Mouse (Mus musculus) cerebellum, postnatal 14 days (tissue): ENCODE measurements around the gene Acss1.

Experiments
- DNase-seq, 2 experiments: peaks; one replicate each; pipeline ENCODE4 v3.0.0; 2021; ENCODE audit warnings: mixed read lengths in 2 of 2

Gene Acss1

DNA sequence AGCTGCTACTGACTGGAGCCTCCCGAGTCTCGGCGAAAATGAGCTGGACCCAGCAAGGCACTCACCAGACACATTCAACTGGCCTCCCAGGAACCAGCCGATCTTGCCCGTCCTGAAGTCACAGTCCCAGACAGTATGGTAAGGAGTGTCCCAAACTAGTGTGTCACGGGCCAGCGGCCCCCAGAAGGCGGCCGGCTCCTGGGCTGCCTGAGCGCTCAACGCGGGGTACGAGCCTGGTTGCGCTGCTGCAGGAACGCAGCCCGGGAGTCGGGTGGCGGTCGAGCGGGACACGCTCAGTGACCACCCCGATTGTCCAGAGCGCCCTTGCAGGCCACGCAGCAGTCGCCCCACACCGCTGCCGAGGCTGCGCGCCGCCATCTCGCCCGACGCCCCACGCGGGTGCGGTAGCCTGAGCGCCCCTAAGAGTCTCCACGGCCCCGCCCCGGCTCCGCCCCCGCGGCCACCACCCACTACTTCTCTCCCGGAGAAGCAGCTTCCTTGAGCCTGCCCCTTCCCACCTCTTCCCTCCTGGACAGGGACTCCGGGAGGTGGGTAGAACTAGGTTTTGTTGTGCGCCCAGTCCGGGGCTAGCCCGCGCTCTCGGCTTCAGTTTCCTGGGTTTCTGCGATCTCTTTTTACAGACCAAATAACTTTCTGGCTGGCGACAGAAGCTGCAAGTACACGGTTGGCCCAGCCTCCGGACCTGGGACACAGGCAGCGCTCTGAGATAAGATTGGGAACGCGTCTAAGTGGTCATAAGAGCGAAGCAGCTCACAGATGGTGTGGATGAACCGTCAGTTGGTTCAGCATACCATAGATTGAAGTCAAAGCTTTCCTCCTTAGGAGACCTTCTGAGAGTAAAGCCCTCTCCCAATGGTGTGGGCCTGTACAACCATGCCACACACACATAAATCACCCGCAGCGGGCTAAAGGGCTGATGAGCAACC is at the start of gene Acss1:
TSS of gene Acss1 (minus strand) at position 681 of the 947 bp plus-strand sequence.
- no peak for DNase-seq

DNA sequence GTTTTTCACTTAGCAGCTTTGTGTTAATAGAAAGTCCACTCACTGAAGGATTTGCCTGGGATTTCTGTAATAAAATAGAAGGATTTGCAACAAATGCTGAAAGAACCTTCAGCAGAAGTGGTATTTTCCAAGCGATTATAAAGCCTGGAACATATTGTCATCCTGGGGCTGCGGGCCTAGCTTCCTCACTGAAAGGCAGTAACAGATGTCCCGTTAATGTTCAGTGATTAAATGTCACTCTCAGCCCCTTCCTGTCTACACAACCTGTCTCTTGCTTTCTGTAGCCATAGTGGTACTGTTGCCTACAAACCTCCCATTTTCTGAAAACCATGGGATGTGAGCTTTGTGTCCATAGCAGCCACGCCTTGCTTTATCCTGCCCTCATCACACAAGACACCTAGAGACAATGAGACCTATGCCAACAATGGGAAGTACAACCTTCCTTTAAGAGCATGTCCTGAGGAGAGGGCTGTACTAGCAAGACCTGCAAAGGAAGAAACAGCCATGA is 43.9 kb upstream of the Acss1 start:
- no peak for DNase-seq

DNA sequence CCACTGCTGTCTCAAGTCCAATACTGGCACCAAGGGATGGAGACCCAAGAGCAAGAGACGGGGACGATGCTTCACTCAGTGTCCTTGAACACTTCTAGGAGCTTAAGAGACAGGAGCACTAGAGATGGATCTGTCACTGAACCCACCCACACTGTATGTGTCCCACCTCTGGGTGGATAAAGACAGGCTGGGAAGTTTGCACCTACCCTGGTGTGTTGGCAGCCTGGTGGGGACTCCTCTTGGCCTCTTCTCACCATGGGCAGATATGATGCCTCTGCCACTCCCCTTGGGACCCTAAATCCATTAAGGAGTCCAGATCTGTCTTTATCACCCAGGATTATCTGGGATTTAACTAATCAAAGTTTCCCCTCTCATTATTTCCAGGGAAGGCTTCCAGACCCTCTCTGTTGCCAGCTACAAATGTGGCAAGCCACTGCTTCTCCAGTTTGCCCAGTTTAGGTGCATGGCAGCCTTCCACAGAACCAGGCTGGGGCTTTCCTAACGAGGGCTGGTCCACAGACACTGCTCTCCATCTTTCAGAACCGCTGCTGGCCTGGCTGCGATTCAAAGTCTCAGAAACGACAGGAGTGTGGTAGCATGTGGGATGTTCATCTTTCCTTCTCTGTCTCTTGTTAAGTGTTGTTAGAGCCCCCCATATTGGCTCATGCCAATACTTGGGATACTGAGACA is 23.3 kb upstream of the Acss1 start:
- DNase-seq = no peak

GRCm38 (mm10) chr2:150690216-150690615 is 21.9 kb upstream of the Acss1 start:
- no peak for DNase-seq

DNA sequence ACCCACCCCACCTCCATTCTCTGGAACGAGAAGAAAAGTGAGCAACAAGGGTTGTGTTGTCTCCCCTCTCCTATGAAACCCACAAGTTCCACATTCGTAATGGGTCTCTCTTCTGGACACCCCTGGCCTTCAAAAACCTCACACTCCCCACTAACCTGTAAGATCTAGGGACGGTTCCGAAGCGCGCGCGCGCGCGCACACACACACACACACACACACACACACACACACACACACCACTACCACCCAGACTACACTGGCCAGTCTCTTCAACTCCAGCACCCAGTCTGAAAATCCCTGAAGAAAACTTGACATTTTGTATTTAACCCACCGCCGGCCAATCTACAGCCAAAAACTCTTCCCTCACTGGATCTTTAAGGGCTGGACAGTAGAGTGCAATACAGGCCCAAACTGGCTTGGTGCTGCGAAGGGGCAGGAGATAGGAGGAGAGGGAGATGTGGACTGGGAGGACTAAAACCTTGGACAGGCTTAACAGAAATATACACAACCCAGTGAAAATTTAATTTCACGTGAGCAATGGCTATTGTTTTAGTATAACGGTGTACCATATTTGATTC is 21.0 kb upstream of the Acss1 start, which contains the start of gene Vsx1:
TSS of gene Vsx1 (minus strand) at position 138 of the 578 bp plus-strand sequence.
- no peak for DNase-seq

DNA sequence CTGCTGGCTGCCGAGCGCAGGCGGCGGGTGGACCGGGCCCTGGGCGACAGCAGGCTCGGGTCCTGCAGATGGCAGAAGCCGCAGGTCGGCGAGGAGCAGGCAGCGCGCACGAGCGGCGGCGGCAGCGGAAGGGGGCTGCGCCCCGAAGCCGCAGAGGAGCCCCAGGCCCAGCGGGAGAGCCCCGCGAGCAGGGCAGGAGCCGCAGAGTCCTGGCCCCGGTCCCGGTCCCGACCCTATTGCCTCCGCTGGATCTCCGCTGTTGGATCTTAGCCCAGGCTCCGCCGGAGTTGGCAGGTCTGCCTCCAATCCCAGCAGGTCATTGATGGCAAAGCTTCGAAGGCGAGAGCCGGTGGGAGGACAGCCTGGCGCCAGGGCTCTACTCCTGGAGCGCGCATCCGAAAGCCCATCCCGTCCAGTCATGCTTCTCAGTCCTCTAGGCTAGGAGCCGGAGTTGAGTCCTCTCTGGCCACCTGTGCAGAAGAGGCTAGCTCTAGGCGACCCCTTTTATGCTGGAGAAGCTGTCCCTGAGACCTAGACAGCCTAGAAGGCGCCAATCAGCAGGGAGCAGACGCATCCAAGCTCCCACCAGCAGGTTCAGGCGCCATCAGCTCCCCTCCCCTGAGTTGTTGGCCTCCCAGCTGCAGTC is 20.4 kb upstream of the Acss1 start:
- DNase-seq = peak; percentile 89 to 98

DNA sequence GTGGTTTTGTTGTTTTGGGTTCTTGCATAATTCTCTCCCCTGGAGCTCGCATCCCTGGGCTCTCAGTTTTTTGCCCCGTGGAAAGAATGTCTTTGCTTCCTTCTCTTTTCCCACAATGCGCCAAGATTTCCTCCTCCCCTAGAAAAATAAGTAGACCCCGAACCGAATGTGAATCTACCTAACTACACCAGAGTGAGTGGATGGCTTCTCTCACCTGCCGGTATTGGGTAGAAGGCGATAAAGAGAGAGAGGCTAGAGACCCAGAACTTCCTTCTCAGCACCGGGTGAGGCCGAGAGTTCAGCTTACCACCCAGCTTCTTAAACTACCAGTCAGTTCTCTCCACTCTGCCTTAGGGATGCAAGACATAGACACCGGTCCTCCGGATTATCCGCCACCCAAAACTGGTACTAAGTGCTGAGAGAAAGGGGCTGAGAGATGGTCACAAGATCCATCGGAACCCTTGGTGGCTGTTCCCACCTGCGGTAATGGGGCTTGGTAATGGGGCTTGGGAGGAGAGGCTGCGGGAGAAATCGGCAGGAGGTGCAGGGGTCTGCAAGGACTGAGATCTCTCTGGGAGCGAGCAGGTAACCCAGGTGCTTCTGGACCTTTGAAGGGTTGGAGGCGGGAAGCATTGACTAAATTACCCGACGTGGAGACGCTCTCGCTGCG is 19.7 kb upstream of the Acss1 start:
- no peak for DNase-seq

DNA sequence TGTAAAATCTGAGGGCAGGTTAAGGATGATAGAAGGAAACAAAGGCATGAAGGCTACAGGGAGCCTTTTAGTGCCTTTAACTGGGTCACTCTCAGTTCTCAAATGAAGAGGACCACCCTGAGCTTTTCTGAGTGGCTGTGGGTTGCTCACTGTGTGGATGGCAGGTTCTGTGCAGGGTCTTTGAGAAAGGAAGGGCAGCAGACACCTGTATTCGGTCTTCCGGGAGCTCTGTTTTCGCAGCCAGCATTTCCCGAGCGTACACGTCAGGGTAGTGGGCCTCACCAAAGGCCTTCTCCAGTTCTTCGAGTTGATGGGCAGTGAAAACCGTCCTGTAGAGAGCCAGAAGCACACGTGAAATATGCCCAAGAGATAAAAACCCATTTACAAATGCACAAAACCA is 17.1 kb upstream of the Acss1 start:
- DNase-seq = no peak

DNA sequence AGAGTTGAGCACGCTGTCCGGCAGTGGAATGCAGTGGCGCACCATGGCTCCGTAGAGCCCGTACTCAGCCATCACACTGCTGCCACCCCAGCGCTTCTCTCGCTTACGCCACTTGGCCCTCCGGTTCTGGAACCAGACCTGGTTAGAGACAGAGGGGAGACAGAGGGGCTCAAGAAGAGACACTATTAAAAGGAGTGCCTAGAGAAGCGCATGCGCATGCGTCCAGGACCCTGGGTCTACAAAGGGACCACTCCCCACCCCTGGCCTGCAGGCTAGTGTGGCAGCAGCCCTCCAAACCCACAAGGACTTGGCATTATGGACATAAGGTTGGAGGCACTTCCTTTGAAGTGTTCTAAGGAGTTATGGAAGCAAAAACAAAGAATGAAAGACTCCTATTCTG is 16.2 kb upstream of the Acss1 start:
- no peak for DNase-seq

DNA sequence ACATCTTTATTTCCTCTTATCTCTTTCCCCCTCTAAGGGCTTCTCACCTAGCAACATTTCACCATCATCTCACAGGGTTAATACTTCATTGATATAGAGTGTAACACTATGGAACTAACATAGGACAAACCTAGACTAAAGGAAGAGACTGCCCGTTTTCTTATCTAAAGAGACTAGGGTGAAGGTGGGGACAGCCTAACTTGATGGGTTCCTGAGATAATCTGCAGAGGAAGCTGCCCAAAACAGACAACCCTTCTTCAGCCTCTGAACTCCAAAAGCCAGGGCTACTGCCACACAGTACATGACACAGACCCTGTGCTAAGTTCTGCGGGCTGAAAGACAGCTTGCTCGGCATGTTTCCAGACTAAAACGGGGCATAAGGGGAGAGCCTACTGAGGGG is 13.3 kb upstream of the Acss1 start:
- no peak for DNase-seq

DNA sequence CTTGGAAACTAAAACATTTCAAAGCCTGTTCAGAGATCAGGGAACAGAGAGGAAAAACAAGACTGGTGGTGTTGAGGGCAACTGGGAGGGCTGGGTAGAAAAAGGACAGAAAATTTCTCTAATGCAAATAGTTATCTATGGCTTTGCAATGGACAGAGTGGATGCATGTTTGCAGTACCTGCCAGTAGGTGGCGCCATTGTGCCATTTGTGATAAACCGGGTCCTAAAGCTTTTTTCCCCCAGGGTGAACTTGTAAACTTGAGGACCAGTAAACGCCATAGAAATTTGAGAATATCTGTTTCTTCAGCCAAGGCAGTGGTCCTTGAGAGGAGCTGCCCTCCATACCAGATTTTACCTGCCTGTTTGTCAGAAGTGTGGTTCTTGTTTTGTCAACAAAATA is 10.1 kb upstream of the Acss1 start:
- DNase-seq = peak; percentile 85 to 90

GRCm38 (mm10) chr2:150675525-150675924 is 7.2 kb upstream of the Acss1 start:
- no peak for DNase-seq

- peak; percentile 73 to 74 for DNase-seq
Observed at GRCm38 (mm10) chr2:150674900-150675299, 6.6 kb upstream of the Acss1 start.

DNA sequence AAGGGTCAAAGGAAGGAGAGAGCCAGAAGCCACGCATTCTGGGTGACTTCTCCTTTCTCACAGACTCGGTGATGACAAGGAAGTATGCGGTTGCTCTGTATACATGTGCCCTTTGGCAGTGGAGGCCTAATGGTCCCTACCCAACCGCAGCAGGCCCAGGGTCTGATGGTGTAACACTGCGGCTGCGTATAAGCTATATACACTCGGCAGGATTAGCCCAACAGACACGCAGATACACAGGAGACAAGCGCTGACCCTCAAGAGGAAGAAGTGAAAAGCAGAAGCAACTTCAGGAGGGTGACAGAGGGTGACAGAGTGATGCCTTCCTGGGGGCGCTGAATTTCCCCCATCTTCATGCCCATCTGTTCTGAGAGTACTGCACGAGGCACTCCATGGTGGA is 5.6 kb upstream of the Acss1 start:
- no peak for DNase-seq

- DNase-seq = no peak
Observed at GRCm38 (mm10) chr2:150671609-150672290, 3.5 kb upstream of the Acss1 start.

DNA sequence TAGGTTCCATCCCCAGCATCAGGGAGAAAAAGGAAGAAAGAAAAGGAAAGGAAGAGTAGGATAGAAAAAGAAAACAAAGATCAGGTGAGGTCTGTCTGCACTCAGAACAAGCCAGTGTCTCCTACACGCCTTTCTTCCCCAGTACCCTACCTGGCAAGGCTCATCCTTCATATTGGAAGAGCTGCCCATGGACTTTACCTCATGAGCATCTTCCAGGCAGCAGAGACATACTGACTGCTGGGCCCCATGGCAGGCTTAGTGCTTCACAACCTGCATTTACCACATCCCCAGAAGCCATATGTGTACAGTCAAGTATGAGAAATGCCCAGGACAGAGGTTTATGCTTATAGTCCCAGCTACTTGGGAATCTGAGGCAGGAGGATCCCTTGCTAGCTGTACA is 2.6 kb upstream of the Acss1 start:
- DNase-seq = no peak

DNA sequence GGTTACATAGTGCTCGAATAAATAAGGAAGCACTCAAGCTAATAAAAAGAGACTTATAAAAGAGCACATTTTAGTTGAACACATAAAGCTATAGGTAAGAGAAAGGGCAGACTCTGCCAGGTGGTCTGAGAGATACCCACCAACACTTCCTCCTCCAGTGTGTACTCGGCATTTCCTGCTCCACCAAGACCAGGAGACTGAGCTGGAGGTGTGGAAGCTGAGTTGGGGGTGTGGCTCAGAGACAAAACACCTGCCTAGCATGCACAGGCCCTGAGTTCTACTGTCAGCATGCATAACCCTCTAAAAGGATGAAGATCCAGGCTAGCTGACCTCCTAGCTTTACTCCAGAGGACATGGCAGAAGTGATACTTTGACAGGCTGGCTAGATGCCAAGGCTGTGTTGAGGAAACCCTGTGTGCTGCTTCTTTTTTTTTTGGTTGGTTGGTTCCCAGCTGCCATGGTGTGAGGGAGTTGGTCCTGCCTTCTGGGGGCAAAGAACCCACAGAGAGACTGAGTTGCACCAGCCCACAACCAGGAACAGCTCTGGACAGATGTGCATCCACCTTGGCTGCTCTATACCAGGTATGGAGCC is 1.2 kb upstream of the Acss1 start:
- peak in 1 of 2 experiments; percentile 18 for DNase-seq

DNA sequence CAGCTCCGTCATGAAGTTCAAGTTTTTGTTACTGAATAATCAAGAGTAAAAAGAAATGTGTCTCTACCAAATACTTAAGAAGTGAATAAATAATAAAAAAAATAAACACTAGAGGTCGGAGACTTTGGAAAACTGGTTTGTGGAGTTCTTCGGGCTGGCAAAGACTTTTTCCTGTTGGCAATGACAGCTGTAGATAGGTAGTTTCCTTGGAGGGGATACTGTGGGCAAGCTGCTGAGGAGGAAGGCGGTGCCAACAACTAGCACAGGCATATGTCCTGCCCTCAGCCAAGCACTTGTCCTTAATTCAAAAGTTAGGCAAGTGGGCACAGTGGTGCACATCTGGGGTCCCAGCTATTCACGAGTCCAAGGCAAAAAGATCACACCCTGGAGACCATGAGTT is 656 bp upstream of the Acss1 start:
- no peak for DNase-seq

- DNase-seq = no peak
Observed at GRCm38 (mm10) chr2:150667065-150667819, 1.1 kb downstream of the Acss1 start.

- DNase-seq = no peak
Observed at GRCm38 (mm10) chr2:150666723-150667064, 1.6 kb downstream of the Acss1 start.
